Mouse (Mus musculus) midbrain, embryonic 15.5 days (tissue): ENCODE measurements at regions not wholly inside any gene's neighbourhood (a gene's known extent, or its start where the extent isn't known, plus 50 kb on each side); places are given as distances from the start of the nearest gene placed in this dataset.

Experiments
- ATAC-seq: fragments of 200-750 bp; cut with Nextera tagmentation; replicated peaks from 2 replicates; pipeline ENCODE4 v1.8.0; 2017; ENCODE audit warnings: moderate TSS enrichment
- H3K27ac ChIP-seq: fragments of 300-500 bp; sonication (generic); 2 replicates; pipeline ENCODE4 v1.5.1; 2015; ENCODE audit warnings: mild to moderate bottlenecking, inconsistent platforms
- H3K27me3 ChIP-seq: fragments of 300-500 bp; sonication (generic); replicated peaks from 2 replicates; pipeline ENCODE4 v1.6.1; 2015; ENCODE audit warnings: inconsistent platforms
- H3K36me3 ChIP-seq: fragments of 300-500 bp; sonication (generic); replicated peaks from 2 replicates; pipeline ENCODE4 v1.6.1; 2015; ENCODE audit warnings: inconsistent platforms
- H3K4me1 ChIP-seq: fragments of 300-500 bp; sonication (generic); 2 replicates; pipeline ENCODE4 v1.6.1; 2015; ENCODE audit warnings: inconsistent platforms
- H3K4me2 ChIP-seq: fragments of 300-500 bp; sonication (generic); 2 replicates; pipeline ENCODE4 v1.6.1; 2015; ENCODE audit warnings: inconsistent platforms, mild to moderate bottlenecking, moderate library complexity
- H3K4me3 ChIP-seq: fragments of 300-500 bp; sonication (generic); 2 replicates; pipeline ENCODE4 v1.5.1; 2015; ENCODE audit warnings: mild to moderate bottlenecking, inconsistent platforms
- H3K9ac ChIP-seq: fragments of 300-500 bp; sonication (generic); 2 replicates; pipeline ENCODE4 v1.6.1; 2015; ENCODE audit warnings: mild to moderate bottlenecking, inconsistent platforms
- H3K9me3 ChIP-seq: fragments of 300-500 bp; sonication (generic); 2 replicates; pipeline ENCODE4 v1.6.1; 2016; ENCODE audit warnings: inconsistent platforms
- WGBS: fragments of 180-500 bp; shearing (Covaris S2); methylation state at CpG from one replicate; pipeline ENCODE4 v1.1.7; 2015; ENCODE audit warnings: mixed read lengths; 5-methylcytosine and 5-hydroxymethylcytosine counted together

GRCm38 (mm10) chr13:39347761-39348160 is 387.1 kb upstream of the Slc35b3 start:
- ATAC-seq: no peak
- WGBS: 84% methylated on average over 6 of the region's 6 CpGs

GRCm38 (mm10) chr13:39334874-39335273 is 374.2 kb upstream of the Slc35b3 start:
- Histone ChIP-seq H3K27ac (no peak overlapping the region), H3K4me3 (no peak overlapping the region), H3K9me3 (no peaks in the 10 kb centered on the region), H3K36me3 (no peaks in the 10 kb centered on the region), H3K27me3 (no peaks in the 10 kb centered on the region), H3K9ac (no peak overlapping the region), H3K4me1 (no peaks in the 10 kb centered on the region), H3K4me2 (no peak overlapping the region)
- WGBS: 72% methylated on average over 7 of the region's 7 CpGs
- no peak for ATAC-seq

More at GRCm38 (mm10) chr13:39347761-39348160, 387.1 kb upstream of the Slc35b3 start:
- Histone ChIP-seq H3K27ac (no peak overlapping the region), H3K4me1 (no peaks in the 10 kb centered on the region), H3K4me2 (no peak overlapping the region), H3K4me3 (no peak overlapping the region), H3K9me3 (no peaks in the 10 kb centered on the region), H3K36me3 (no peaks in the 10 kb centered on the region), H3K9ac (no peak overlapping the region), H3K27me3 (no peaks in the 10 kb centered on the region)

- no peak overlapping the region for H3K4me3 ChIP-seq
- no peak overlapping the region for H3K4me2 ChIP-seq
- whole genome bisulfite sequencing: 87% methylated on average over 3 of the region's 3 CpGs
- H3K27me3 ChIP-seq: no peaks in the 10 kb centered on the region
- no peak overlapping the region for H3K27ac ChIP-seq
- no peak overlapping the region for H3K9ac ChIP-seq
- ATAC-seq: no peak
- no peaks in the 10 kb centered on the region for H3K9me3 ChIP-seq
- no peaks in the 10 kb centered on the region for H3K4me1 ChIP-seq
- no peaks in the 10 kb centered on the region for H3K36me3 ChIP-seq
These were observed 369.1 kb upstream of the Slc35b3 start for GRCm38 (mm10) chr13:39329794-39330193.

- H3K4me3 ChIP-seq: no peak overlapping the region
- no peaks in the 10 kb centered on the region for H3K27me3 ChIP-seq
- no peak overlapping the region for H3K4me2 ChIP-seq
- WGBS: 85% methylated on average over 8 of the region's 8 CpGs
- no peaks in the 10 kb centered on the region for H3K36me3 ChIP-seq
- H3K9me3 ChIP-seq: no peaks in the 10 kb centered on the region
- H3K4me1 ChIP-seq: no peaks in the 10 kb centered on the region
- no peak overlapping the region for H3K27ac ChIP-seq
- no peak overlapping the region for H3K9ac ChIP-seq
- ATAC-seq: no peak
These were observed 365.5 kb upstream of the Slc35b3 start for GRCm38 (mm10) chr13:39326176-39326575.

- Histone ChIP-seq H3K4me3 (no peak overlapping the region), H3K27ac (no peak overlapping the region), H3K4me2 (no peak overlapping the region), H3K4me1 (no peaks in the 10 kb centered on the region), H3K9ac (no peak overlapping the region), H3K9me3 (no peaks in the 10 kb centered on the region), H3K36me3 (no peaks in the 10 kb centered on the region), H3K27me3 (no peaks in the 10 kb centered on the region)
- 89% methylated on average over 3 of the region's 3 CpGs for WGBS
- no peak for ATAC-seq
These were observed 360.4 kb upstream of the Slc35b3 start for GRCm38 (mm10) chr13:39321111-39321510.

GRCm38 (mm10) chr13:39309758-39310157 is 349.1 kb upstream of the Slc35b3 start:
- Histone ChIP-seq H3K4me1 (no peaks in the 10 kb centered on the region), H3K36me3 (no peaks in the 10 kb centered on the region), H3K4me2 (no peak overlapping the region), H3K9me3 (no peaks in the 10 kb centered on the region), H3K9ac (no peak overlapping the region), H3K27ac (no peak overlapping the region), H3K4me3 (no peak overlapping the region), H3K27me3 (no peaks in the 10 kb centered on the region)
- 85% methylated on average over 5 of the region's 5 CpGs for WGBS
- no peak for ATAC-seq

- WGBS: 94% methylated on average over 9 of the region's 9 CpGs
These were observed 347.2 kb upstream of the Slc35b3 start for GRCm38 (mm10) chr13:39307845-39308244.

GRCm38 (mm10) chr13:39306851-39307250 is 346.2 kb upstream of the Slc35b3 start:
- Histone ChIP-seq H3K27ac (no peak overlapping the region), H3K36me3 (no peaks in the 10 kb centered on the region), H3K9ac (no peak overlapping the region), H3K4me3 (no peak overlapping the region), H3K4me2 (no peak overlapping the region), H3K4me1 (no peaks in the 10 kb centered on the region), H3K27me3 (no peaks in the 10 kb centered on the region), H3K9me3 (no peaks in the 10 kb centered on the region)
- WGBS: 86% methylated on average over 3 of the region's 3 CpGs
- ATAC-seq: no peak

More at GRCm38 (mm10) chr13:39307845-39308244, 347.2 kb upstream of the Slc35b3 start:
- Histone ChIP-seq H3K4me3 (no peak overlapping the region), H3K9me3 (no peaks in the 10 kb centered on the region), H3K27me3 (no peaks in the 10 kb centered on the region), H3K4me2 (no peak overlapping the region), H3K4me1 (no peaks in the 10 kb centered on the region), H3K27ac (no peak overlapping the region), H3K9ac (no peak overlapping the region), H3K36me3 (no peaks in the 10 kb centered on the region)
- ATAC-seq: no peak

GRCm38 (mm10) chr13:39297129-39297528 is 336.5 kb upstream of the Slc35b3 start:
- ATAC-seq: no peak
- H3K4me1 ChIP-seq: no peaks in the 10 kb centered on the region
- H3K9ac ChIP-seq: no peak overlapping the region
- no peaks in the 10 kb centered on the region for H3K9me3 ChIP-seq
- H3K27me3 ChIP-seq: no peaks in the 10 kb centered on the region
- 71% methylated on average over 6 of the region's 6 CpGs for WGBS
- no peaks in the 10 kb centered on the region for H3K36me3 ChIP-seq
- no peak overlapping the region for H3K4me2 ChIP-seq
- no peak overlapping the region for H3K27ac ChIP-seq
- H3K4me3 ChIP-seq: no peak overlapping the region

GRCm38 (mm10) chr13:39290216-39290960 is 329.7 kb upstream of the Slc35b3 start:
- 85% methylated on average over 5 of the region's 6 CpGs for WGBS
- Histone ChIP-seq H3K9ac (no peak overlapping the region), H3K4me3 (no peak overlapping the region), H3K4me1 (no peaks in the 10 kb centered on the region), H3K4me2 (no peak overlapping the region), H3K27me3 (no peaks in the 10 kb centered on the region), H3K27ac (no peak overlapping the region), H3K9me3 (no peaks in the 10 kb centered on the region), H3K36me3 (no peaks in the 10 kb centered on the region)
- ATAC-seq: no peak

- H3K4me1 ChIP-seq: no peaks in the 10 kb centered on the region
- no peaks in the 10 kb centered on the region for H3K9me3 ChIP-seq
- WGBS: 96% methylated on average over 2 of the region's 2 CpGs
- no peak overlapping the region for H3K27ac ChIP-seq
- no peaks in the 10 kb centered on the region for H3K36me3 ChIP-seq
- H3K4me3 ChIP-seq: no peak overlapping the region
- H3K27me3 ChIP-seq: no peaks in the 10 kb centered on the region
- H3K9ac ChIP-seq: no peak overlapping the region
- H3K4me2 ChIP-seq: no peak overlapping the region
- no peak for ATAC-seq
These were observed 321.6 kb upstream of the Slc35b3 start for GRCm38 (mm10) chr13:39282272-39282671.

- WGBS: 96% methylated on average over 1 of the region's 1 CpGs
- H3K27ac ChIP-seq: no peak overlapping the region
- no peaks in the 10 kb centered on the region for H3K4me1 ChIP-seq
- ATAC-seq: no peak
- H3K4me2 ChIP-seq: no peak overlapping the region
- no peaks in the 10 kb centered on the region for H3K36me3 ChIP-seq
- no peaks in the 10 kb centered on the region for H3K27me3 ChIP-seq
- no peak overlapping the region for H3K4me3 ChIP-seq
- no peak overlapping the region for H3K9ac ChIP-seq
- no peaks in the 10 kb centered on the region for H3K9me3 ChIP-seq
These were observed 317.4 kb upstream of the Slc35b3 start for GRCm38 (mm10) chr13:39278101-39278500.

- no peaks in the 10 kb centered on the region for H3K27me3 ChIP-seq
- no peak overlapping the region for H3K27ac ChIP-seq
- no peak for ATAC-seq
- no peaks in the 10 kb centered on the region for H3K4me1 ChIP-seq
- no peaks in the 10 kb centered on the region for H3K9me3 ChIP-seq
- WGBS: 34% methylated on average over 5 of the region's 5 CpGs
- H3K36me3 ChIP-seq: no peaks in the 10 kb centered on the region
- no peak overlapping the region for H3K4me3 ChIP-seq
- H3K4me2 ChIP-seq: no peak overlapping the region
- H3K9ac ChIP-seq: no peak overlapping the region
These were observed 305.3 kb upstream of the Slc35b3 start for GRCm38 (mm10) chr13:39266024-39266423.
